Mouse (Mus musculus) thymus, adult 2 months (tissue): ENCODE data around the gene Donson.

Experiments used
- CTCF ChIP-seq: fragments of 200-500 bp; IDR thresholded peaks from 2 replicates; pipeline ENCODE4 v1.5.1; 2012; ENCODE audit warnings: mild to moderate bottlenecking, control low read depth, low read length, moderate library complexity, borderline replicate concordance; ENCODE audit not compliant: control insufficient read depth, poor library complexity, insufficient read depth; ENCODE audit errors: extremely low read depth
- POLR2A ChIP-seq: fragments of 200-500 bp; IDR thresholded peaks from 2 replicates; pipeline ENCODE4 v1.6.1; 2012; ENCODE audit warnings: mild to moderate bottlenecking, low read length, control low read depth, moderate library complexity; ENCODE audit not compliant: control insufficient read depth, poor library complexity, insufficient read depth; ENCODE audit errors: extremely low read depth

DNA sequence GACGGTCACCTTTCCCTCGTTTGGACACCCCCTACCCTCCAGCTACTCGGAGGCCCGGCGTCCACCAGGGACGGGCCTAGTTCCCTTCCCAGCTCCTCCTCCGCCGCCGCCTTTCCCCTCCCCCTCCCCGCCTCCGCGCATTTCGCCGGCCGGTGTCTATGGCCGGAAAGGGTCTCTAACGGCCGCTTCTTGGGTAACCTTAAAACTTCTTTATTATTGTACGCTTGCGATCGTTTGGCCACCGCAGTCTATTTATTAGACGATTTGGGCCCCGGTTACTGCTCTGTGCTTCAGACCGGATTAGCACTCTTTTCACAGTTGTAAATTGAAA is 40.4 kb downstream of the Donson start:
- TF ChIP-seq CTCF (no peak), POLR2A (no peak)
